Mouse (Mus musculus): Measurements from ENCODE around the gene Grpel1.

The Grpel1 gene

DNA sequence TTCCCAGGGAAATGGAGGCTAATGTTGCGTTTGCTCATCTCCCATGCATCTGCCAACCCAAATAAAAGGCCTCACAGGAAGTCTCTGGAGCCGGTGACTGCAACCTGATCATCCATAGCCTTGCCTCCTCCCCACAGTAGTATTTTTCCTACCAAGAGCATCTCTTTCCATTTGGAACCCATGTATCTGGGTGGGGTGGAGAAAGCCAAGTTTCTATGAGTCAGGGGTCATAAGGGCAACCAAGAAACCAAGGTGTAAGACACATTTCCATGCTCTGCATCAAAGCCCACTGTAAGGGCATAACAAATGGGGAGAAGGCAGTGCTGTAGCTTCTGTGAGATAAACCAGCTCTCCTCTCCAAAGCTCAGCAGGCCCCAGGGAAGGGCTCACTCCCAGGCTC is 3.6 kb upstream of the Grpel1 start:
- DNase-seq (ENCODE audit: extremely low spot score) = no peak

DNA sequence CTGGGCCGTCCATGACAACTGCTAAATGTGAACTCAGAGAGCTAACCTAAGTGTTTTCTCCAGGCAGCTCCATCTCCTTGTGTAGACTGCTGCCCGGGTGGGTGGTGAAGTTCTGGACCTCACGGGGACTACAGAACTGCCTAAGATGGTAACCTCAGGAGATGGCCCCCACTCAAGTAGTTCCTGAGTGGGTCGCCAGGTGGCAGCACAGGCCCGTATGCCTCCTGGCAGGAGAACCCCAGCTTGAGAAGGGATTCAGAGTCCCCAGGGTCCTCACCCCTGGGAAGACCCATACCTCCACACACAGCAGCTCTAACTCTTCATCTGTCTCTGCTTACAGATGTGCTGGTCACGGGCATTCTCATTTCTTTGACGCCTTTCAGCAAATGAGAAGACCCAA is 2.0 kb upstream of the Grpel1 start:
- peak; percentile 81 for DNase-seq (ENCODE audit: extremely low spot score)

DNA sequence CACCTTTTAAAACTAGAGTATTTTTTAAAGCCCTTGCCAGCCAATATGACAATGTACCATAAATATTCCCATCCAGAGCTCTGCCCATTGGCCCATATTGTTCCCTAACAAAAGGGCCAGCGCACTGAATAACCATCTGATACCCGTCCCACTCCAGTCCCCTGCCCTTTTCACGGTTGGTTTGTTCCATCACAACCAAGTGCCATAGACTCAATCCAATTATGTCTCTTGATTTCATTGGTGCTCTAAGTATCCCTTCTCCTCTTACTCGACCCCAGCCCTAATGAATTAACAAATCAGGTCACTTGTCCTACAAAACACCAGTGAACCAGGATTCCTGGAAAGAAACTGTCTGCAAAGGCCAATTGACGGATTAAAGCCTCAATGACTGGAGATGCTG is 1.4 kb upstream of the Grpel1 start:
- peak; percentile 14 for DNase-seq (ENCODE audit: extremely low spot score)

DNA sequence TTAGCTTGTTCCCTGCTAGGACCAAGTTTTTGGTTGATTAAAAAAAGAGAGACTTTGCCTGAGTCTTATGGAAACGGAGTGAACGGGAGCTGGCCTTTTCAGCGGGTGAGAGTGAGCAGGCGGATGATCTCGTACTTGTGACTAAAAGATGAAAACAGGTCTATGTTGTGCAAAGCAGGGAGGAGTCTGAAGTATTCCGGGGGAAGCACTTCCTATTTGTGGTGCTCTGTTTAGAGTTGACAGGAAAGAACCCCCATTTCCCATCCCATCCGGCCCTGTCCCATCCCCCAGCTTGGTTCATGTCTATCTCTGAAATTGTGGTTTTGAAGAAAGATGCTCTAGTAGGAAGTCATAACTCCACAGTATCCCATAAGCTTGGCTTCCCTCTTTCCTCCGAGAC is 1.1 kb downstream of the Grpel1 start:
- DNase-seq (ENCODE audit: extremely low spot score) = no peak

DNA sequence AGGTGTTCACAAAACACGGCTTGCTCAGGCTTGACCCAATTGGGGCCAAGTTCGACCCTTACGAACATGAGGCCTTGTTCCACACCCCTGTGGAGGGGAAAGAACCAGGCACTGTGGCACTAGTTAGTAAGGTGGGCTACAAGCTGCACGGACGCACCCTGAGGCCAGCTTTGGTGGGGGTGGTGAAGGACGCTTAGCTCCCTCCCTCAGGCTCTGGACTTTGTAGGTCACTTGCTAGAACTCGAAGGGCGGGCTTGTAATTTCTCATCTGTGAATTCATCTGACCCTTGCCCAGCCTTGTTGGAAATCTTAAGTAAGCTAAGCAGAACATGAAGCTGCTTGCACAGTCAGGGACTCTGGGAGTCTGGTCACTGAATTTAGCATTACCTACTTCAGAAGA is 6.4 kb downstream of the Grpel1 start:
- no peak for DNase-seq (ENCODE audit: extremely low spot score)

DNA sequence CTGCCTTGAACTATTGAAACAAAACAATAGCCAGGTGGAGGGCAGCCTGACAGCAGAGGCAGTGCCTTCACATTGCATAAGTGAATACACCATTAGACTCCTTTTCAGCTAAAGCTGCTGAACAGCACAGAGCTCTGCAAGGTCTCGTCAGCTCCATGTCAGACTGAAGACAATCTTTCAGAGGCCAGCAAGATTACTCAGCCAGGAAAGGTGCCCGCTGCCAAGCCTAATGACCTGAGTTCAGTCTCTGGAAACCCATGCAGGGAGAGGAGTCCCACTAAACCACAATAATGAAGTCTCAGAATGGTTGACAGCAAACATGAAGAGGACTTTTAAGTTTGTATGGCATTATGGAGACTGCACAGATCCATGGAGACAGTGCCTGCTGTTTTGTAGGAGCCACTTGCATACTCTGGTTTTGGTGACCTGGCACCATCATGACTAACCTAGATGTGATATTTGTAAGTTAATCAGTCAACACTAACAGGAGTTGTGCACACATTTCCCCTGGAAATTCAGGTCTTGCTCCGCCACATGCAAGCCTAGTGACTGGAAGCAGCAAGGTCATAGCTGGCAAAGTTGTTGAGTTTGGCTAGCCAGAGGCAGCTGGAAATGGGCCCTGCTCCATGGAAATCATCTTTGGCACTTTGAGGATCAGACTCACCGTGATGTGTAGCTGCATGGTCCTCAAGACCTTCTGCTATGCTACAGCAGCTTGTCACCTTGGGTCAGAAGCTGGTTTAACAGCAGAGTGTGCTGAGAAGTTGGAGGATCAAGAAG is 8.3 kb downstream of the Grpel1 start:
- no peak for DNase-seq (ENCODE audit: extremely low spot score)

DNA sequence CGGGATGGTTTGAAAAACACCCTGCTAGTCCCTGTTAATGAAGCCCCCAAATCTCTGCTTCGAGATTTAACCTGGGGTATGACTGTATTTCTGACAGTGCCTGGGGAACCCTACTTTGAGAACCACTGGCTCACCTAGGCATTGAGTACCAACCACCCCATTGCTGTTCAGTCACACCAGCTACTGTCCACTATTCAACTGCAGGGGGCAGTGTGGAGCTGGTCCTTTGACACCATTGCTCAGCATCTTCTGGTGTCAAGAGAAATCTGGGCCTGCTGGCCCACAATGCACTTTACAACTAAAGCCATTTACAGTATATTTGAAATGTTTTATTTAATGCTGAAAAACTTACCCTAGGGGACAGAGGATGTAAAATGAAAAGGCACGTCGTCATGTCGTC is 9.5 kb downstream of the Grpel1 start:
- peak; percentile 64 for DNase-seq (ENCODE audit: extremely low spot score)

DNA sequence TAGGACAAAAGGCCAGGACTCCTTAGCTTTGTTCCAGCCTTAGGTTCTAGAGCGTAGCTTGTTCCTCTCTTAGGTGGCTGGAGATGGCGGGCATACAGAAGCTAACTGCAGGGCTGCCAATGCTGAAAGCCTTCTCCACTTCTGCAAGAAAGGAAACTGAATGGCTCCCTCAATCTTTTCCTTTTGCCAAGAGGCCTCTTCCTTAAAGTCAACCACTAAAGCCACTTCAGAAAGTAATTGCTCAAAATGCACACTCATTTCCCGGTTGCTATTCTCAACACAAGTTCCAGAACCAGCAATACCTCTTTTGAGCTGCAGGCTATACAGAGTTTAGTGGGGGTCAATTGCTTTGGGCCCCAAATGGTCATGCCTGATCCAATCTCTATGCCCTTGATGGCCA is 12.7 kb downstream of the Grpel1 start:
- DNase-seq (ENCODE audit: extremely low spot score) = no peak

DNA sequence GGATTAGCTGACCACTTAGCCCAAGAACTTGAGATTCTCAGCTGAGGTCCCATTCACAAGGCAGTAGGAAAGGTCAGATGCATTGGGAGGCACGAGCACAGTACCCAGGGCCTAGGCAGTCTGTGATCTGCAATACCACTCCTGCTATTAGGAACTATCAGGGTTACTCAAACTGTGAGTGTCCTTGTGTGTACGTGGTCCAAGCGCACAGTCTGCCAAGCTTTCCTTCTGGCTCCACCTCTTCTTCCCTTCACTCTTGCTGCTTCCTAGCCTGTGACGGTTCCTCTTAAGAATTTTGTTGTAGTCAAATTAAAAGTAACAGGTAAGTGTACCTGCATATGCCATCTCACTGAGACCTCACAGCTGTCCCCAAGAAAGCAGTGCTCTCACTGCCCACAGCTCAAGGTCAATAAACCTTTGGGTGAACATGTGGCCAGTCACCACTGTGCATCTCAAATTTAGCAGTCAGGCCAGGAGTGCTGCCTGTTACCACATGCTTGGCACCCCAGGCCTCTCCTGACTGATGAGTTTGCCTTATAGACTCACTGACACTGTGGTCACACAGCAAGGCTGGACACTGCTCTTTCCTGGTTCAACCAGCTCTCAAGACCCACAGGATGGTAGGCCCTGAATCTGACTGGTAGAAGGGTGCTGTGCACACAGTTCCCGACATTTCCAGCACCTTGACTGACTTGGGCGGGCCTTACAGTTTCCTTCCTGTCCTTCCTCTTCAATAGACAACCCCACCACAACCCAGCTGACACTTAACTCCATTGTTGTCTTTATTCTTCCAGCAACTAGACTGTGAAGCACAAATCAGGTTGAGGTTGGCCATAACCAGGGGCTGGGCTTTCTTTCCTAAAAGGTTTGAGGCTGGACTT is 14.0 kb downstream of the Grpel1 start:
- DNase-seq (ENCODE audit: extremely low spot score) = no peak

DNA sequence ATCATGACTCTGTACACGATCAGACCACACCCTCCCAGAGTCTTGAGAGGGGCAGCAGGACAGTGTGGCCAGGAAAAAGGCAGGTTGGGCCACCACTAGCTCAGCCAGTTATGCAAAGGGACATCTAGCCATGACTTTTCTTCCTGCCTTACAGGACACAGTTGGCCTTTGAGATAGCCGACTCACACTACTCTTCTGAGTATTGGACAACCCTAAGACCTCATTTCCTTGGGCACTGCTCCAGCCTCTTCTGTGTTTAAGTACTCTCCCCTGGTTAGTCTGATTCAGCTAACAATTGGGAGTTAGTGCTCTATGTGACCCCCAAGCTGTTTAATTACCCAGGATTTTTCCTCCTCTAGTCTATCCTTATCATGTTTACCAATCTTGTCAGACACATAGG is 14.9 kb downstream of the Grpel1 start:
- DNase-seq (ENCODE audit: extremely low spot score) = no peak

DNA sequence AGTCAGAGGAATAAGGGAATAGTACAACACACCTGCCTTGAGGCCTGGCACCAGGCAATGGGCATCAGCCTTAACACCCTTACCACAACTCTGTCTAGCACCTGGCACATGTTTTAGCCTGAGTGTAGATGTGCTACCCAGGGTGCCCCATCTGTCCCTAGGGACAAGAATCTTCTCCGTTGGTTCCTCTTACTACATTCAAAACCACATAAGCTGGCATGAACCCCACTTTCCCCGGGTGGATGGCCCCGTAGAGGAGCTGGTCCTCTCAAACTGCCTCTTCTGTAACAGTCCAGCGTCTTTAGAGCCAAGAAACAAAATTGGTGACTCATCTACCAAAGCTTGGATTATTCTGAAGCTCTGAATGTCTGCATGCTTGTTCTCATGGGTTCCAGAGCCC is 15.6 kb downstream of the Grpel1 start:
- DNase-seq (ENCODE audit: extremely low spot score) = no peak

DNA sequence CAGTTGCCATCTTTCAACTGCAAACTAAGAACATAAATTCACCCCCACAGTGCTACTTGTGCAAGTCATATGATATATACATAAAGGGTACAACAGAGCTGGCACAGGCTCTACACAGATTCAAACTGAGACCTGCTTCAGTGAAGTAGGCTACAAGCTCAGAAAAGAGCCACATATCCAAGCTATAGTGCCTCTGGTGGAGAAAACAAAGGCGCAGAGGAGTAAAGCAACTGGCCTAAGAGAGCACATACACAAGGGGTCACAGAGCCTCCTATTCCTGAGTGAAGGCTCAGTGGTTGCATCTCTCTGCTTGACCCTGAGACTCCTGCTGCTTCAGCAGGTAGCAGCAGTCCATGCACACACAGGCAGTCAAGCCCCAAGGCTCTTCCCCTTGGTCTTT is 16.3 kb downstream of the Grpel1 start:
- DNase-seq (ENCODE audit: extremely low spot score) = no peak

DNA sequence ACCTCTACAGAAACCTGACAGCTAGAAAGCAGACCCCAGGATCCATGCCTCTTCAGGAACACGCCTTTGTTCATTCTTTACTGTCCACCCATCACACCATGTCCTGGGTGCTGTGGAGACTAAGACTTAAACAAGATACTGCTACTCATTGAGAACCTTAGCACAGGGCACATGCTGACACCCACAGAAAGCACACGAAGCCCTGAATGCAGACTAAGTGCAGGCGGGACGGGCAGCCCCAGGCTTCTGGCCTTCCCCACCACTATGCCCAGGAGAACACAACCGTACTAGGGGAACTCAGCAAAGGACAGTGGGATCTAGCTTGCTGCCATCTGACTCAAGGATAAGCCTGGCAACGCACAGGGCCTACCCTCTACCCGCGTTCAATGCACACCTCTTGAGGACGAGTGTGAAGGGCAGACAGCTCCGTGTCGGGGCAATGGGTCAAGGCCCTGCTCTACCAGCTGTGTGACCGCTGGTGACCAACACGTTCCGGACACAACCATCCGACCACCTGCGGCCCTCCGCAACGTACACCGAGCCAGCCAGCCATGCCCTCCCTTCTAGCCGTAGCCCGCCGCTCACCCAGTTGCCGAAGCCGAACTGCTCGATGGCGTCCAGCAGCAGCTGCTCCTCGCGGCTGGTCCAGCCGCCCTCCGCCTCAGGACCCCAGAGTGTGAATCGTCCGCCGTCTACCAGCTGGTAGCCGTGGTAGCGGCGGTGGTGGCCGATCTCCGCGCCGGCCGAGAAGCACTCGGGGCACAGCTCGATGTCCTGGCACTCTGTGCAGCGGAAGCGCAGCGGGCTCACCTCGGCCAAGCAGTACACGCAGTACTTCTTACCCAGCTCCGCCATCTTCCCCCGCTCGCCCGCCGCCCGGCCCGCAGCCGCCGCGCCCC is 18.7 kb downstream of the Grpel1 start:
- peak; percentile 52 for DNase-seq (ENCODE audit: extremely low spot score)

DNA sequence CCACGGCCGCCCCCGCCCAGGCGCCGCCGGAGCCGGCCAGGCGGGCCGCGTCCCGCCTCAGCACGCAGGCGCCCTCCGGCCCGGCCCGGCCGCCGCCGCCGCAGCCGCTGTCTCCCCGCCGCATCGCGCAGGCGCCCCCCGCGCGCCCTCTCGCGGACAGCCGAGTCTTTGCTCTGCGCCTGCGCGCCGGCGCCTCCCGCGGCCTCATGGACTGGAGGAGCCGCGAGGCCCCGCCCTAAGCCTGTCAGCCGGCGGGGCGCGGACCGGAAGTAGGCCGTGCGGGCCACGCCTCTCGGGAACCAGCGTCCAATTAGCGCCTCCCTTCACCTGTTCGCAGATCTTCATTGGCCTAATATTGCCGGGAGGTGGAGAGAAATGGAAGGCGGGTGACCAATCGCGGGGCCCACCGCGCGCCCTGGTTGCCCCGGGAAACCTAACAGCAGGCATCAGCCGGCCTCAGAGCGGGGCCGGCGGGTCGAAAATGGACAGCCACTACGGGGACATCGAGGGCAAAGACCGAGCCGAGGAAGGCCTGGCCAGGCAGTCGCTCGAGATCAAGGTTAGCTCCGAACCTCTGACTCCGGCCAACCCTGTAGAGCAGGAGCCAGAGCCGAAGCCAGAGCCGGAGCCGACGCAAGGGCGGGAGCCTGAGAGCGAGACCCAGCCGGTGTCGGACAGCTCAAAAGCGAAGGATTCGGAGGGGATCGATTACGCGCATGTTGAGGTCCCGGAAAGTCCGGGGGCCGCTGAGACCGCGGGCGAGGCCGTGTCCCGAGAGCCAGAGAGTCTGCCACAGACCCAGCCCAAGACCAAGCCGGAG is 19.6 kb downstream of the Grpel1 start, which contains the start of the genes Tada2b and Ccdc96:
Tada2b (minus strand) TSS at position 115 of the 820 bp plus-strand sequence.
Ccdc96 (plus strand) TSS at position 418 of the 820 bp plus-strand sequence.
- DNase-seq (ENCODE audit: extremely low spot score) = peak; percentile 97

DNA sequence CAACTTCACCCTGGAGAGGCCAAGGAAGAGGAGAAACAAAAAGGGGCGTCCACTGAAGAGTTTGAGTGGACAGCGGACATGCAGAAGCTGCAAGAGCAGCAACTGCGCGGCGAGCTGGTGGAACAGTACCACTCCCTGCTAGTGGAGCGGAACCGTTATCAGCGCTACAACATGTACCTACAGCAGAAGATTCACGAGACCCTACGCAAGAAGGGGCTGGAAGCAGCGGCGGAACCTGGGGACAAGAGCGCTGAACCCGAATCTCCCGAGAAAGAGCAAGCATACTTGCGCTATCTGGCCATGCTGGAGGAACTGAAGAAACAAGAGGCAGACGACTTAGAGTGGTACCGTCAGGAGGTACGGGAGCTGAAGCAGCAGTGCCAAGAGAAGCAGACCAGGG is 20.5 kb downstream of the Grpel1 start:
- DNase-seq (ENCODE audit: extremely low spot score) = peak; percentile 17

DNA sequence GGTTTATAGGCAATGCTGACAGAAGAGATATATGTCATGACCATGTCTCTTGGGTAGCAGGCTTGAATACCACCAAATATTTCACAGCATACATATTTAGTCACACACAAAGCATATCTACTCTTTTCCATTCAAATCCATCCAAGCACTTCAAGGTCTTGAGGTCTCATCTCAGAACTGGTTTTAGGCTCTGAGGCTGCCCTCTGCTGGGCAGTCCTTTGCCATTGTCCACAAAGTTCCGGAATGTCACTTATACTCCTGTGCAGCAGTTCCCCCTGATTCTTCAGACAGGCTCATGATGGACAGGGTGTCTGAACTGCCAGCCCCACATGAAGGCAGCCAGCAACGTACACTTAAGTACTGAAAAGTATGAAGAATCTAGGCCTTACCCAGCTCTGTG is 24.4 kb downstream of the Grpel1 start:
- DNase-seq (ENCODE audit: extremely low spot score) = no peak

DNA sequence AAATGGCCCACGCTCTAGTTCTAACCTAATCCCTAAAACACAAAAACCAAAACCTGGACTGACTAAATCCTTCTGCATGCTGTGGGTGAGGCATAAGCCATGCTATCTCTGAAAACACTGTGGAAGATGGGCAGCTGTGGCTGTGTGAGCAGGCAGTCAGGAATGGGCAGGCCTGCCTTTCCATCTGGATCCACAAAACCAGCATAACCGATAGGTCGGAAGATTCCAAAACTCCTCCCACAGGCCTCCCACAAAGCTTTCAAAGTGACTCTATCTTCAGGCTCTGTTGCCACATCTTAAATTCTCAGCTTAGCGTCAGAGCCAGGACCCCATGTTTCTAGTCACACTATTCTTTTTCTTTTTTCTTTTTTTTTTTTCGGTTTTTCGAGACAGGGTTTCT is 29.1 kb downstream of the Grpel1 start:
- no peak for DNase-seq (ENCODE audit: extremely low spot score)

DNA sequence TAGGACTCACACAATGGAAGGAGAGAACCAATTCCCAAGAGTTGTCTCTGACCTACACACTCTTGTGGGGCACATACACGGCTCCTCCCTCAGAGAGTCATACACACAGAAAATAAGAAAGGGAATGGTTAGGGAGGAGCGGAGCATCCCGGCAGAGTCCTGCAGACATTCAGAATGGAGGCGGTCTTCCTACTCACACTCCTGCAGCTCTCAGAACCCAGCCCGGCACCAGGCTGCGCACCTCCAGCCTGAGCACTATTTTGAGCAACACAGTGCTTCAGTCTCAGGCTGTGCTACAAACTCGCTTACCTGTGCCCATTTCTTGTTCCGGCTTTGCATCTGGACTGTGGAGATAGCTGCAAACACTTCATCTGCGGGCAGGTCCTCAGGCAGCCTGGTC is 29.9 kb downstream of the Grpel1 start:
- no peak for DNase-seq (ENCODE audit: extremely low spot score)

DNA sequence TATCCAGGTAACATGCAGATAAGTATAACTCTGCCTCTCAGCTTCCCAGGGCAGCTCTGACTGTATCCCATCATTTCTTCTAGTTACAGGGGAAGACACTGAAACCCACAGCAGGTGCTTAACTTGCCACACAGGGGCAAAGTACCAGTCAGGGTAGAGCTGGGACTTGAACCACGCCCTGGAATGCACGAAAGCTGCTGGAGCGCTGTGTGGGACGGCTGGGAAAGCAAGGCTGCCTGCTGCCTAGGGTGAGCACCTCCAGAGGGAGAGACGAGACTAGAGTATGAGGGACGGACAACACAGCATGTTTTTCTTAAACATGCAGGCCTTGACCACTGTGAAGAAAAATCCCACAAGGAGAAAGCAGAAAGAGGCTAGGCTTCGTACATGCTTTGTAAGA is 40.4 kb downstream of the Grpel1 start:
- no peak for DNase-seq (ENCODE audit: extremely low spot score)

DNA sequence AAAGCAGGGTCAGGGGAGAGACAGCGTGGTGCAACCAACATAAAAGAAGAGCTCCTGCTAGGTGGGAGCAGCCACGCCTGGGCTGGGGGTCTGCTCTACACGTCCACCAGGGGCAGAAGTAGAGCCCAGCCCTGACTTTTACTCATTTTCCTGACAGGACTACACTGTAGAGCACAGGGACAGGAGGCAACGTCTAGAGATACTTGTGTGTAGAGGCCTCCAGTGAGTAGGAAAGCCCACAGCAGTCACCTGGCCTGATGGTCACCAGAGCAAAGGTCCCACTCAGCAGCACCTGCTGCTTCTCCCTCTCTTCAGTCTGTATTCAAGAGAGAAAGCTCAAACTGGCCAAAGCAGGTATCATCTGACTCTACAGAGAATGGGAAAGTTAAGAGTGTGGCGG is 40.8 kb downstream of the Grpel1 start:
- DNase-seq (ENCODE audit: extremely low spot score) = no peak

DNA sequence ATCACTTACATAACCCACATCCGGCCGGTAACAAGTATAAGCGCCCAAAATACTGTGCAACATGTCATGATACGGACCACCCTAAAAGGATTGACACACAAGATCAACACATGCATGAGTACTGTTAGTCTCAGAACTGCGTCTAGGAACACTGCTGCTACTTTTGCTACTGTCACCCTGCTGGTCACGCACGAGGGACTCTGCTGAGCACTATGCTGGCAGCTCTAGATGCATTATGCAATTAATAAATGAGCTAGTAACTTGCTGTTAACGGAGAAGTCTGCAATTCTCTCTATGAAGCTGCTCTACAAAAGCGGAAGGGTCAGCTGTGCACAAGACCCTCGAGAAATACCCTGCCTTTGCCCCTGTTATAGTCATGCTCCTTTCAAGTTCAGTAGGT is 43.6 kb downstream of the Grpel1 start:
- DNase-seq (ENCODE audit: extremely low spot score) = no peak
